Mouse (Mus musculus) lung, postnatal 0 days (tissue): ENCODE measurements around the gene Trim13.

Source experiments
- CTCF ChIP-seq: IDR thresholded peaks from 2 replicates; pipeline ENCODE4 v1.5.1; 2016; ENCODE audit warnings: antibody characterized with exemption, mild to moderate bottlenecking
- EP300 ChIP-seq: IDR thresholded peaks from 2 replicates; pipeline ENCODE4 v1.6.1; 2016; ENCODE audit warnings: antibody characterized with exemption, mild to moderate bottlenecking, control low read depth

- no peak for TF ChIP-seq CTCF
- TF ChIP-seq EP300: no peak
Measured at GRCm38 (mm10) chr14:61572131-61572530, 25.9 kb upstream of the Trim13 start.
